Mouse (Mus musculus) ES-E14 (cell line): ENCODE results near the gene Rsf1.

Experiments
- CHD2 ChIP-seq: IDR thresholded peaks from 2 replicates; pipeline ENCODE4 v1.6.1; 2014; ENCODE audit warnings: mild to moderate bottlenecking, low read depth, low read length, inconsistent platforms
- ZNF384 ChIP-seq: IDR thresholded peaks from 2 replicates; pipeline ENCODE4 v1.6.1; 2012; ENCODE audit warnings: low read depth, low read length, inconsistent platforms

DNA sequence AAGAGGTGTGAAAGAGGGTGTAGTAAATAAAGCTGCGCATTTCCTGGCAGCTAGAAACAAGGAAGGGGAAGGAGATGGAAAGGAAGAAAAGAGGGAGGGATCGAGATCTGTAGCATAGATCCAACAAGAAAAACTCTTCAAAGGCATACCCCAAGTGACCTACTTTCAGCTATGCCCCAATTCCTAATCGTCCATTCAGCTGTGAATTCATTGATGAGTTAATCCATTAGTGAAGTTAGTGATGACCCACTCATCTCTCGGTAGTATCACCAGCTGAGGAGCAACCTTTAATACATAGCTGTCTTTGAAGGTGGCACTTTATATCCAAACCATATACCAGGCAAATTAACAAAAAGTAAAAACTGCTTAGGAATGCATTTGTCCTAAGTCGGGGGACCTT, 8.8 kb downstream of the Rsf1 start:
- TF ChIP-seq CHD2 (no peak), ZNF384 (no peak)
